Mouse (Mus musculus) G1E (cell line): ENCODE results near the gene Rhoh. TPM values are rescaled to one million over a fixed set of nuclear protein-coding genes. Genes with fewer than 3 reads are reported as not detected.

Experiments
- ATAC-seq: 2 replicates; pipeline ENCODE4 v1.8.0; 2016; ENCODE audit warnings: mild to moderate bottlenecking; ENCODE audit not compliant: insufficient number of reproducible peaks, poor library complexity, low FRiP score, severe bottlenecking; ENCODE audit errors: extremely low read depth
- DNase-seq: peaks from one replicate; pipeline ENCODE4 v3.0.0; 2012; ENCODE audit warnings: low spot score
- H3K27me3 ChIP-seq: 2 replicates; pipeline ENCODE4 v1.6.1; 2012; ENCODE audit warnings: mild to moderate bottlenecking, low read length, inconsistent platforms; ENCODE audit not compliant: insufficient read depth
- H3K36me3 ChIP-seq: replicated peaks from 2 replicates; pipeline ENCODE3; 2012; ENCODE audit warnings: mild to moderate bottlenecking, inconsistent platforms
- H3K4me1 ChIP-seq: 2 replicates; pipeline ENCODE4 v1.6.1; 2012; ENCODE audit warnings: low read depth, low read length, inconsistent platforms, mixed read lengths; ENCODE audit not compliant: insufficient read depth
- H3K4me3 ChIP-seq: 2 replicates; pipeline ENCODE4 v1.5.1; 2012; ENCODE audit warnings: low read depth, mild to moderate bottlenecking, inconsistent platforms, low read length, moderate library complexity, mixed read lengths
- H3K9me3 ChIP-seq: replicated peaks from 2 replicates; pipeline ENCODE4 v1.6.1; 2012; ENCODE audit warnings: inconsistent platforms
- CTCF ChIP-seq: IDR thresholded peaks from 2 replicates; pipeline ENCODE4 v1.5.1; 2012; ENCODE audit warnings: low read depth, low read length, inconsistent platforms, mixed read lengths
- GATA1 ChIP-seq: IDR thresholded peaks from 2 replicates; pipeline ENCODE4 v1.6.1; 2012; ENCODE audit warnings: borderline replicate concordance, low read length, inconsistent platforms, mixed read lengths
- GATA2 ChIP-seq: IDR thresholded peaks from 2 replicates; pipeline ENCODE4 v1.6.1; 2012; ENCODE audit warnings: low read depth, low read length, inconsistent platforms, borderline replicate concordance
- POLR2AphosphoS5 ChIP-seq: IDR thresholded peaks from 2 replicates; pipeline ENCODE4 v1.6.1; 2012; ENCODE audit warnings: low read depth, low read length, inconsistent platforms; ENCODE audit not compliant: insufficient replicate concordance
- TAL1 ChIP-seq: conservative IDR thresholded peaks from 2 replicates; pipeline ENCODE4 v1.6.1; 2012; ENCODE audit warnings: low read depth, low read length, inconsistent platforms, mixed read lengths
- polyA plus RNA-seq: library from polyadenylated mRNA; stranded (reverse); fragments of >175 nt; gene quantifications from 2 replicates; pipeline ENCODE4 v1.2.3, GENCODE M21; 2012
- total RNA-seq, 2 experiments: library from RNA; stranded (forward) in 1 of 2; stranded (reverse) in 1 of 2; fragments of 200-1000 nt in 1 of 2; fragments of >200 nt in 1 of 2; fragmentation: Nextera tagmentation in 1 of 2; gene quantifications; 2 replicates each; pipeline ENCODE4 v1.2.3; 2014 to 2017

The Rhoh gene
- total and polyA plus RNA-seq, 3 experiments = 0.49 TPM; not detected in 2

- DNase-seq (no peak), ATAC-seq (no peak)
- no peaks in the 10 kb centered on the region for H3K9me3 ChIP-seq
- H3K36me3 ChIP-seq = no peaks in the 10 kb centered on the region
- no peak overlapping the region for H3K4me3 ChIP-seq
- TF ChIP-seq GATA1 = no peak
- TF ChIP-seq TAL1 = no peak
- TF ChIP-seq GATA2 = no peak
- TF ChIP-seq CTCF = no peak
- TF ChIP-seq POLR2AphosphoS5 = no peak
- peaks cover 4% of the 10 kb centered on the region; the same call in 1 of the 2 replicates for H3K4me1 ChIP-seq
- H3K27me3 ChIP-seq = peaks cover 6% of the 10 kb centered on the region; the same call in 1 of the 2 replicates
Observed at GRCm38 (mm10) chr5:65847656-65848055, 13.4 kb upstream of the Rhoh start.

GRCm38 (mm10) chr5:65850765-65851164, 10.2 kb upstream of the Rhoh start:
- ATAC-seq (no peak), DNase-seq (no peak)
- no peaks in the 10 kb centered on the region for H3K36me3 ChIP-seq
- peaks cover 6% of the 10 kb centered on the region; the same call in 1 of the 2 replicates for H3K27me3 ChIP-seq
- no peak overlapping the region for H3K4me3 ChIP-seq
- TF ChIP-seq CTCF = no peak
- no peak for TF ChIP-seq TAL1
- no peak for TF ChIP-seq GATA1
- TF ChIP-seq GATA2 = no peak
- TF ChIP-seq POLR2AphosphoS5 = no peak
- H3K9me3 ChIP-seq = no peaks in the 10 kb centered on the region
- H3K4me1 ChIP-seq = peaks cover 4% of the 10 kb centered on the region; the same call in 1 of the 2 replicates

GRCm38 (mm10) chr5:65854786-65855191, 6.2 kb upstream of the Rhoh start:
- DNase-seq = no peak
- peaks cover 8% of the 10 kb centered on the region; the same call in 1 of the 2 replicates for H3K27me3 ChIP-seq
- no peak overlapping the region for H3K4me3 ChIP-seq
- no peak for ATAC-seq
- peaks cover 3% of the 10 kb centered on the region; the same call in 1 of the 2 replicates for H3K4me1 ChIP-seq
- H3K36me3 ChIP-seq = no peaks in the 10 kb centered on the region
- H3K9me3 ChIP-seq = no peaks in the 10 kb centered on the region
- TF ChIP-seq POLR2AphosphoS5 = no peak
- TF ChIP-seq GATA1 = no peak
- no peak for TF ChIP-seq TAL1
- no peak for TF ChIP-seq CTCF
- no peak for TF ChIP-seq GATA2

- H3K36me3 ChIP-seq = no peaks in the 10 kb centered on the region
- DNase-seq (no peak), ATAC-seq (no peak)
- peaks cover 3% of the 10 kb centered on the region; the same call in 1 of the 2 replicates for H3K4me1 ChIP-seq
- no peaks in the 10 kb centered on the region for H3K9me3 ChIP-seq
- no peak overlapping the region for H3K4me3 ChIP-seq
- H3K27me3 ChIP-seq = peaks cover 6% of the 10 kb centered on the region; the same call in 1 of the 2 replicates
- no peak for TF ChIP-seq POLR2AphosphoS5
- TF ChIP-seq GATA1 = no peak
- TF ChIP-seq TAL1 = no peak
- no peak for TF ChIP-seq GATA2
- TF ChIP-seq CTCF = no peak
Observed at GRCm38 (mm10) chr5:65855571-65855970, 5.4 kb upstream of the Rhoh start.

GRCm38 (mm10) chr5:65856591-65857411, 4.2 kb upstream of the Rhoh start:
- no peak for TF ChIP-seq TAL1
- no peak for TF ChIP-seq CTCF
- TF ChIP-seq GATA1 = no peak
- TF ChIP-seq POLR2AphosphoS5 = no peak
- TF ChIP-seq GATA2 = no peak
- ATAC-seq (no peak), DNase-seq (no peak)
- Histone ChIP-seq H3K4me3 (no peak overlapping the region), H3K9me3 (no peaks in the 10 kb centered on the region), H3K36me3 (no peaks in the 10 kb centered on the region), H3K27me3 (peaks cover 2% of the 10 kb centered on the region; the same call in 1 of the 2 replicates), H3K4me1 (peaks cover 3% of the 10 kb centered on the region; the same call in 1 of the 2 replicates)

- no peak for DNase-seq
- peak; percentile 22; the same call in 1 of the 2 replicates for ATAC-seq
- Histone ChIP-seq H3K4me1 (peaks cover 3% of the 10 kb centered on the region; the same call in 1 of the 2 replicates), H3K9me3 (no peaks in the 10 kb centered on the region), H3K36me3 (no peaks in the 10 kb centered on the region), H3K4me3 (no peak overlapping the region), H3K27me3 (peaks cover 2% of the 10 kb centered on the region; the same call in 1 of the 2 replicates)
- TF ChIP-seq TAL1 = no peak
- no peak for TF ChIP-seq POLR2AphosphoS5
- TF ChIP-seq GATA2 = no peak
- no peak for TF ChIP-seq CTCF
- TF ChIP-seq GATA1 = no peak
Observed at GRCm38 (mm10) chr5:65857935-65858334, 3.1 kb upstream of the Rhoh start.
